Mouse (Mus musculus): ENCODE results near the gene Tjp1.

DNA sequence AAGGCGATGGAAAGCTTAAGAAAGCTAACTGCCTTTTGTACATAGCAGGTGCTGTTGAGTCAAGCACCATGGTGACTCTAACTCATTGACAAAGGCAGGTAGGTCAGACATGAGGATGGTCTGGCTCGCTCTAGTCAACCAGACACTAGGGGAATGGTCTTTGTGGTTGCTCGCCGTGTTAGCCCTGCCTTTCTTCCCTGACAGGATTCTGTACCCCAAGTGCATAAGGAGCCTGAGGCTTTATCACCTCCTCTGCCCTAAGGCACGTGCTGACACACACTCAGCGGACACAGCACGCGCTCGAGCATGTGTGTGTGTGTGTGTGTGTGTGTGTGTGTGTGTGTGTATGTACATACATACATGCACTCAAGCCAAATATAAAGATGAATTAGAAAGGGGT, 146.9 kb downstream of the Tjp1 start:
- TF ChIP-seq CTCF (conservative IDR thresholded peaks at IDR 0.05; ENCODE audit: low read length) (no peak), POU5F1 (IDR thresholded peaks at IDR 0.05; ENCODE audit: borderline replicate concordance, low read length) (no peak)
